Mouse (Mus musculus): ENCODE measurements around the gene Tstd2. TPM values are rescaled to one million over a fixed set of nuclear protein-coding genes. Genes with fewer than 3 reads are reported as not detected.

The Tstd2 gene
- polyA plus RNA-seq, 1 experiment from 2014 or later = 40.7 TPM

GRCm38 (mm10) chr4:46068060-46068459 is 70.4 kb downstream of the Tstd2 start:
- Histone ChIP-seq H3K4me3 (no peak overlapping the region), H3K27me3 (ENCODE audit: insufficient read depth, poor library complexity, severe bottlenecking) (no peaks in the 10 kb centered on the region), H3K9me3 (no peaks in the 10 kb centered on the region), H3K4me1 (peaks cover 59% of the 10 kb centered on the region), H3K36me3 (peaks cover 53% of the 10 kb centered on the region), H3K27ac (no peak overlapping the region)
- 77% methylated on average over 3 of the region's 3 CpGs for WGBS
- no peak for DNase-seq (ENCODE audit: low spot score)

- peaks cover 64% of the 10 kb centered on the region for H3K36me3 ChIP-seq
- H3K27ac ChIP-seq = peak overlapping the region; percentile 77; the same call in 1 of the 2 replicates
- no peak for DNase-seq (ENCODE audit: low spot score)
- H3K4me1 ChIP-seq = peaks cover 59% of the 10 kb centered on the region
- no peaks in the 10 kb centered on the region for H3K27me3 ChIP-seq (ENCODE audit: insufficient read depth, poor library complexity, severe bottlenecking)
- 38% methylated on average over 8 of the region's 8 CpGs for WGBS
- H3K9me3 ChIP-seq = no peaks in the 10 kb centered on the region
- H3K4me3 ChIP-seq = no peak overlapping the region
Measured at GRCm38 (mm10) chr4:46065695-46066340, 72.7 kb downstream of the Tstd2 start.

- Histone ChIP-seq H3K27ac (peak overlapping the region; percentile 77), H3K36me3 (peaks cover 60% of the 10 kb centered on the region)
Measured at GRCm38 (mm10) chr4:46064961-46065360, 73.5 kb downstream of the Tstd2 start.

More at GRCm38 (mm10) chr4:46064961-46065360, 73.5 kb downstream of the Tstd2 start:
- no peak overlapping the region for H3K4me3 ChIP-seq
- H3K27me3 ChIP-seq (ENCODE audit: insufficient read depth, poor library complexity, severe bottlenecking) = no peaks in the 10 kb centered on the region
- 67% methylated on average over 3 of the region's 3 CpGs for WGBS
- peaks cover 59% of the 10 kb centered on the region for H3K4me1 ChIP-seq
- no peaks in the 10 kb centered on the region for H3K9me3 ChIP-seq
- no peak for DNase-seq (ENCODE audit: low spot score)

Other genes with a start within 250 kb of the Tstd2 start
- gene Ccdc180, start 248.4 kb downstream of the Tstd2 start, polyA plus RNA-seq (2016; fragmentation: Nextera tagmentation; extraction: Ambion mirVana) = 0.04 and 0.05 TPM in 2 replicates
- gene Tdrd7, start 173.4 kb downstream of the Tstd2 start, polyA plus RNA-seq (2016; fragmentation: Nextera tagmentation; extraction: Ambion mirVana) = 15.0 and 15.1 TPM in 2 replicates
- gene Tmod1, start 99.8 kb downstream of the Tstd2 start, polyA plus RNA-seq (2016; fragmentation: Nextera tagmentation; extraction: Ambion mirVana) = 132 and 215 TPM in 2 replicates
- gene Ncbp1, start 81 bp downstream of the Tstd2 start, polyA plus RNA-seq (2016; fragmentation: Nextera tagmentation; extraction: Ambion mirVana) = 67.1 and 83.5 TPM in 2 replicates
- 13.6 and 18.2 TPM in 2 replicates for gene Xpa, start 57.6 kb upstream of the Tstd2 start, polyA plus RNA-seq (2016; fragmentation: Nextera tagmentation; extraction: Ambion mirVana)
- 0.23 and 1.6 TPM in 2 replicates for gene Foxe1, start 204.9 kb upstream of the Tstd2 start, polyA plus RNA-seq (2016; fragmentation: Nextera tagmentation; extraction: Ambion mirVana)

All from heart, embryonic 10.5 days (tissue).